Mouse (Mus musculus) myocyte (in vitro differentiated cells): ENCODE measurements around the gene Kif28. TPM values are rescaled to one million over a fixed set of nuclear protein-coding genes. Genes with fewer than 3 reads are reported as not detected.
"Not testable (repeated sequence)": the region's sequence is repeated elsewhere in the genome, so short reads cannot be mapped to it uniquely, and the experiment has no call there.

Experiments used
- H3K27me3 ChIP-seq: one replicate; pipeline ENCODE4 v1.6.1; 2011; ENCODE audit not compliant: control insufficient read depth, insufficient read depth, insufficient read length
- H3K36me3 ChIP-seq: one replicate; pipeline ENCODE4 v1.6.1; 2011; ENCODE audit not compliant: control insufficient read depth, insufficient read depth
- H3K4me2 ChIP-seq: one replicate; pipeline ENCODE4 v1.6.1; 2011; ENCODE audit warnings: low read depth, control low read depth
- H3K4me3 ChIP-seq: one replicate; pipeline ENCODE4 v1.5.1; 2011; ENCODE audit warnings: mild to moderate bottlenecking, control low read depth, moderate library complexity
- H3K79me2 ChIP-seq: one replicate; pipeline ENCODE4 v1.6.1; 2011; ENCODE audit not compliant: control insufficient read depth, insufficient read depth
- H3ac ChIP-seq: one replicate; pipeline ENCODE4 v1.6.1; 2011; ENCODE audit not compliant: control insufficient read depth, insufficient read length
- CEBPB ChIP-seq: IDR thresholded peaks from 2 replicates; pipeline ENCODE4 v1.6.1; 2011; ENCODE audit warnings: mild to moderate bottlenecking, moderate library complexity; ENCODE audit not compliant: poor library complexity, insufficient read depth, severe bottlenecking
- E2F4 ChIP-seq: IDR thresholded peaks from one replicate; pipeline ENCODE4 v1.6.1; 2011; ENCODE audit warnings: mild to moderate bottlenecking, control low read depth, moderate library complexity; ENCODE audit not compliant: insufficient read depth
- MAX ChIP-seq: IDR thresholded peaks from one replicate; pipeline ENCODE4 v1.6.1; 2011; ENCODE audit warnings: low read depth, mild to moderate bottlenecking, control low read depth
- MYOD1 ChIP-seq, 3 experiments: IDR thresholded peaks; one replicate each; pipeline ENCODE4 v1.6.1; 2011; ENCODE audit warnings: control low read depth in 2 of 3, low read depth in 2 of 3, mild to moderate bottlenecking in 2 of 3, moderate library complexity in 1 of 3; ENCODE audit not compliant: insufficient read length in 2 of 3, control insufficient read depth in 1 of 3
- MYOG ChIP-seq, 3 experiments: IDR thresholded peaks; one replicate each; pipeline ENCODE4 v1.6.1; 2011; ENCODE audit warnings: control low read depth in 2 of 3, low read depth in 2 of 3, mild to moderate bottlenecking in 2 of 3; ENCODE audit not compliant: insufficient read length in 2 of 3, control insufficient read depth in 1 of 3, insufficient read depth in 1 of 3
- POLR2A ChIP-seq: IDR thresholded peaks from one replicate; pipeline ENCODE4 v1.6.1; 2011; ENCODE audit warnings: low read depth, mild to moderate bottlenecking, control low read depth, moderate library complexity; ENCODE audit not compliant: insufficient read length
- POLR2AphosphoS2 ChIP-seq: IDR thresholded peaks from one replicate; pipeline ENCODE4 v1.6.1; 2011; ENCODE audit warnings: low read depth, control low read depth; ENCODE audit not compliant: insufficient read length
- REST ChIP-seq: IDR thresholded peaks from one replicate; pipeline ENCODE4 v1.6.1; 2011; ENCODE audit warnings: mild to moderate bottlenecking, control low read depth, moderate library complexity; ENCODE audit not compliant: insufficient read depth, insufficient read length
- SRF ChIP-seq: IDR thresholded peaks from one replicate; pipeline ENCODE4 v1.6.1; 2011; ENCODE audit warnings: low read depth; ENCODE audit not compliant: control insufficient read depth, insufficient read length
- TCF12 ChIP-seq: IDR thresholded peaks from one replicate; pipeline ENCODE4 v1.6.1; 2011; ENCODE audit warnings: mild to moderate bottlenecking, control low read depth; ENCODE audit not compliant: poor library complexity, insufficient read depth, severe bottlenecking
- TCF3 ChIP-seq: IDR thresholded peaks from one replicate; pipeline ENCODE4 v1.6.1; 2011; ENCODE audit warnings: low read depth, control low read depth; ENCODE audit not compliant: insufficient read length
- USF1 ChIP-seq: IDR thresholded peaks from one replicate; pipeline ENCODE4 v1.6.1; 2011; ENCODE audit warnings: low read depth, mild to moderate bottlenecking, control low read depth, moderate library complexity
- polyA plus RNA-seq: library from polyadenylated mRNA; unstranded; fragments of >200 nt; fragmentation: generic; extraction: Trizol; gene quantifications from one replicate; pipeline ENCODE4 v1.2.1, GENCODE M21; 2012; ENCODE audit warnings: missing spikeins

The Kif28 gene
- polyA plus RNA-seq, 1 experiment = 0.06 TPM

DNA sequence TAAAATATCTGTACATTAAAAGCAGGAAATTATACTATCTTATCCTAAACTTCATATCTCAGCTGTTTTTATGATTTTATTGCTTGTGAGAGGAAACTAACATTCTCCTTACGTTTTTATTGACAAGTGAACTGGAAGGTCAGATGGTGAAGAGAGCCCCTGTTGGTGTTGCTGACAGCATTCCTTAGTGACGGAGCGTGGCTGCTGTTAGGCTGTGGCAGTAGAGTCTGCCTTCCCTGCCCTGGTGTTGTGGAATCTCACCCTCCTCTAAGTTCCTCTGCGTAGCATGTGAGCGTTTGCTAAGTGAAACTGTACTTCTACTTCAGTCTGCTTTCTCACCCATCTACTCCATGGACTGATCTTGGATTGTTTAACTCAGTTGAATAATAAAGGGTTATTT is 58.3 kb downstream of the Kif28 start:
- H3K27me3 ChIP-seq = no peaks in the 10 kb centered on the region
- no peak overlapping the region for H3ac ChIP-seq
- no peak overlapping the region for H3K4me2 ChIP-seq
- peaks cover 27% of the 10 kb centered on the region for H3K36me3 ChIP-seq
- TF ChIP-seq POLR2AphosphoS2 = no peak
- no peak for TF ChIP-seq TCF3
- TF ChIP-seq E2F4 = no peak
- no peak for TF ChIP-seq SRF
- TF ChIP-seq REST = no peak
- no peak for TF ChIP-seq CEBPB
- no peak for TF ChIP-seq POLR2A
- no peak for TF ChIP-seq TCF12
- no peak for TF ChIP-seq MAX
- TF ChIP-seq USF1 = no peak
- no peak for TF ChIP-seq MYOG (IDR thresholded peaks at IDR 0.05; ENCODE audit: control insufficient read depth in 1 of 3, insufficient read depth in 1 of 3, insufficient read length in 2 of 3, low read depth in 2 of 3)
- no peak for TF ChIP-seq MYOD1 (IDR thresholded peaks at IDR 0.05; ENCODE audit: control insufficient read depth in 1 of 3, insufficient read length in 2 of 3, low read depth in 2 of 3)
- no peak overlapping the region for H3K4me3 ChIP-seq
- H3K79me2 ChIP-seq = no peaks in the 10 kb centered on the region

DNA sequence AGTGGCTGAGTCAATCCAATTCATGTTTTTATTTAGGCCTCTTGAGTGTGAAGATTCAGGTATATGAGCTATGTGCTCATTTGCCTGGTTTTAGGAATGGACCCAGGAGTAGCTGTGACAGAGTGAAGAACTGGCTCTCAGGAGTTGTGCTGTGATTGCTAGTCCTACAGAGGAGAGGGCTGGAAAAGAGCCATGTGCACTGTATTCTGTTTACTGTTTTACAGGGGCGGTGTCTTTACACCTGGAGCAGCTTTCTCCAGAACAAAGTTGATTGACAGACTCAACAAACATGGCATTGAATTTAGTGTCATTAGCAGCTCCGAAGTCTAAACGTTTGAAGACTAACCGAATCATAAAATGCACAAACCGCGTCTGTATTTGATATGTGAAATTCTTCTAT is 58.7 kb downstream of the Kif28 start:
- no peak overlapping the region for H3K4me3 ChIP-seq

GRCm38 (mm10) chr1:179682753-179683152 is 62.3 kb downstream of the Kif28 start:
- not testable (repeated sequence) for H3K79me2 ChIP-seq, H3K4me2 ChIP-seq, H3K4me3 ChIP-seq, H3K27me3 ChIP-seq, H3ac ChIP-seq
- peaks cover 53% of the 10 kb centered on the region for H3K36me3 ChIP-seq

More for the DNA sequence above, 58.7 kb downstream of the Kif28 start:
- no peaks in the 10 kb centered on the region for H3K79me2 ChIP-seq
- H3K4me2 ChIP-seq = no peak overlapping the region
- no peak for TF ChIP-seq CEBPB
- no peak for TF ChIP-seq POLR2A
- no peak for TF ChIP-seq REST
- no peak for TF ChIP-seq POLR2AphosphoS2
- TF ChIP-seq MYOD1 (IDR thresholded peaks at IDR 0.05; ENCODE audit: control insufficient read depth in 1 of 3, insufficient read length in 2 of 3, low read depth in 2 of 3) = no peak
- TF ChIP-seq USF1 = no peak
- H3K27me3 ChIP-seq = no peaks in the 10 kb centered on the region
- H3K36me3 ChIP-seq = peaks cover 27% of the 10 kb centered on the region
- no peak overlapping the region for H3ac ChIP-seq

DNA sequence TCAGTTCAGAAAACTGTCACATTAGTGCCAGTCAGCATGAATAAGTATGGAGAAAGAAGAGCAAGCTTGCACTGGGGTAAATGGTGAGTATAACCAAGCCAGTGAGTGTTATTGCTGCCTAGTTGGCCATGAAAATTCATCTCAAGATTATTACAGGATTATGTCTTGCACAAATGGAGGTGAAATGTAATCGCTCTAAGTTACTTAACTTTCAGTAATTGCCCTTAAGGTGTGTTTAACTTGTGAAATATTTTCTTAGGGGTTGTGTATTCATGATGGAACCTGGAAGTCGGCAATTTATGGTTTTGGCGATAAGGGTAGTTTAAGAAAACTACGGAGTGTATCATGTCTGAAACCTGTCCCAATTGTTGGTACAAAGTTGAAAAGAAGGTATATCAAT is 65.7 kb downstream of the Kif28 start:
- Histone ChIP-seq H3K79me2 (no peaks in the 10 kb centered on the region), H3K36me3 (peaks cover 49% of the 10 kb centered on the region), H3K27me3 (no peaks in the 10 kb centered on the region), H3K4me2 (no peak overlapping the region), H3ac (no peak overlapping the region), H3K4me3 (no peak overlapping the region)
- TF ChIP-seq CEBPB (no peak), MYOD1 (IDR thresholded peaks at IDR 0.05; ENCODE audit: control insufficient read depth in 1 of 3, insufficient read length in 2 of 3, low read depth in 2 of 3) (no peak), USF1 (no peak), TCF12 (no peak), MYOG (IDR thresholded peaks at IDR 0.05; ENCODE audit: control insufficient read depth in 1 of 3, insufficient read depth in 1 of 3, insufficient read length in 2 of 3, low read depth in 2 of 3) (no peak), MAX (no peak), POLR2AphosphoS2 (no peak), POLR2A (no peak), TCF3 (no peak), REST (no peak), E2F4 (no peak), SRF (no peak)

DNA sequence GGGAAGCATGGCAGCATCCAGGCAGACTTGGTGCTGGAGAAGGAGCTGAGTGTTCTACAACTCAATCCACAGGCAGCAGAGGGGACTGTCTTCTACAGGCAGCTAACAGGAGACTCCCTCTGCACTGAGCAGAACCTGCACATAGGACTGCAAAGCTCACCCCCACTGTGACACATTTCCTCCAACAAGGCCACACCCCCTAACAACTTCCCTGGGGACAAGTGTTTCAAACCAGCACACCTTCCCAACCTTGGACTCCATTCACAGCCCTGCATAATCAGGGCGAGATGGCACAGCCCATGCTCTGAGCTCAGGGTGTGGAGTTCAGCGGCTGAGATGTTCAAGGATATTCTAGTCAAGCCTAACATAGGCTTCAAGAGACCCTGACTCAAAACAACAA is 68.0 kb downstream of the Kif28 start:
- Histone ChIP-seq H3ac (no peak overlapping the region), H3K27me3 (no peaks in the 10 kb centered on the region), H3K79me2 (no peaks in the 10 kb centered on the region), H3K4me2 (no peak overlapping the region), H3K4me3 (no peak overlapping the region), H3K36me3 (peaks cover 50% of the 10 kb centered on the region)
- TF ChIP-seq MAX (no peak), E2F4 (no peak), SRF (no peak), MYOG (IDR thresholded peaks at IDR 0.05; ENCODE audit: control insufficient read depth in 1 of 3, insufficient read depth in 1 of 3, insufficient read length in 2 of 3, low read depth in 2 of 3) (no peak), CEBPB (no peak), POLR2A (no peak), TCF12 (no peak), REST (no peak), POLR2AphosphoS2 (no peak), USF1 (no peak), TCF3 (no peak), MYOD1 (IDR thresholded peaks at IDR 0.05; ENCODE audit: control insufficient read depth in 1 of 3, insufficient read length in 2 of 3, low read depth in 2 of 3) (no peak)
